Mouse (Mus musculus): Measurements from ENCODE around the gene Fam162a.
"Not testable (repeated sequence)": the region's sequence is repeated elsewhere in the genome, so short reads cannot be mapped to it uniquely, and the experiment has no call there.

The Fam162a gene

DNA sequence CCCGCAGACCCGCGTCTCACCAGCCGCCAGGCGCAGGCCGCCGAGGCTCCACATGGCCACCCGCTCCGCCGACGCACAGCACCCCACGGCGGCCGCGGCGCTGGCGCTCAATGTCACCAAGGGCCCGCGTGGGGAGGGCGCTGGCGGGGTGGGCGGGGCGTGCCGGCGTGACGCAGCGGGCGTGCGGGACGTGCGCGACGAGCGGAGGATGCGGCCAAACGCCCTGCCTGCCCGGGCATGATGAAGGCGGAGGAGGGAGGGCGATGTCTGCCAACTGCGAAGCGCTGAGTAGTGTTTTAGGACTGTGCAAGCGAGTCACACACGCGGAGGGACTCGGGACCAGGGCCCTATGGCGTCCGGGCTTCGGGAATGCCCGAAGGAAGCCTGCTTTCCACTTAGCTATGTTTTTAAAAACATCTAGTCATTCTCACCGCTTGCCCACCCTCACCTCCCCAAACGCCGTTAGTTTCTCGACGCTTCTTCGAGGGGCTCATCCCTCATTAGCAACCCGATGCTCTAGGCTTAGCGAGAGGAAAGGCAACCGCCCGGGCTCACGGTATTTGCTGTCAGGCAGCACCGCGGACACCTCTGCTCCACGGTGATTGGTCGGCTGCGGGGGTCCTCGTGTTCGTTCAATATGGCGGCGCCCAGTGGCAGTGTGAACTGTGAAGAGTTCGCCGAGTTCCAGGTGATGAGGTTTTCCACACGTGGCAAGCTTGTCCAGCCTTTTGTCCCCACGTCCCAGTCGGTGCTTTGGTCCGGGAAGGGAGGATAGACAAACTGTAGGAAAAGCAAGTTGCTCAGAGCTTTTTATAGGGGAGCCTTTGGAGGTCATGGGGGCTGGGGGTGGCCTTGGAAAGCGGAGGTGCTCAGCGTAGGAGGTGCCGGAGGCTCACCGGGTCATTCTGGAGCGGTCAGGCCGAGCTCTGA is at the start of gene Fam162a, which contains the start of gene Ccdc58:
TSS of gene Fam162a (minus strand) at position 145 of the 930 bp plus-strand sequence.
TSS of gene Ccdc58 (plus strand) at position 236 of the 930 bp plus-strand sequence.
- DNase-seq, result peak; percentile 93 to 96

DNA sequence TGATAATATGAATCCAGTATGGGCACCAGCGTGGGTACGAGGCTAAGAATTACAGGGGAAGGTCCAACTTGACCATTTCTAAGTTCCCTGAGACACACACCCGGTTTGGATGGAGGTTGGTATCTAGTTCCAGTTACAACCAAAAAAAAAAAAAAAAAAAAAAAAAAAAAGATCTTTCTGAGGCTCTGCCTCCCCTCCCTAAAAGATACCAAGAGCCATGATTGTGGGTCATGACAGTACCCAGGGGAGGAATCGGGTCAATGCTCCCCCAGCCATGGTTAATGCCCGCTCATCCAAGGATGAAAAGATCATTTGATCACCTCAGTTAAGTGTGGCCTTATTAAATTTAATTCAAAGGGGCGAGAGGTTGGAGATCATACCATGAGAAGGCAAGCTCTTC is 44.4 kb upstream of the Fam162a start:
- DNase-seq, result not testable (repeated sequence)

DNA sequence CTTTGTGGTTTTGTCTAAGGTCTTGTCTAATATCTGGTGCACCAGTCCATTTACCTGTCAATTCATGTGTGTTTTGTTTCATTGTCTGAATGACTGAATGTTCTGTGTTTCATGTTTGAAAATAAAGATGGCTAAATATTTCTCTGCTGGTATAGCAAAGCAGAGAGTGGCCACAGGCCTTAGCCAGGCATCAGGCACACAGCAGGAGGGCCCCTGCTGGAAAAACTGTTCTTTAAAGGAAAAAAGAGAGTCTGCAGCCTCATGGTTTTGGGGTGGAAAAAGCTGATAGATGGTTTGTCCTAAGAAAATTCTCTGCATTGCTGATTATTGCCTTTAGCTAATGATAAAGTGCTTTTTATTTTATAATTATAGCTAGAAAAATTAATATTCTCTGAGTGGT is 40.1 kb upstream of the Fam162a start:
- DNase-seq, result not testable (repeated sequence)

DNA sequence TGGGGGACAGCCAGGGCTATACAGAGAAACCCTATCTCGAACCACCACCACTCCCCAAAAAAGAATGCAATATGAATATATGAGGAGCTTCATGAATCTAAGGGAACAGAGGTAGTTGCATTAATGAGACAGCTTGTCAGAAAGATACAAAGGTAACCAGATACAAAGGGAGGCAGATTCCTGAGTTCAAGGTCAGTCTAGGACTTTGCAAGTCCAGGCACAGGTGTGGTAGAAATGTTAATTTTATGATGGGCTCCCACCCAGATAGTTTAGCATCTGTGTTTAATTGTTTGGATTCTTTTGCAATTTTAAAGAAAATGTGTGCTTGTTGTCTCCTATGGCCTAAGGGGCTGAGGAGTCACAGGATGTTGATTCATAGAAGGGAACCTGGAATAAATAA is 30.8 kb upstream of the Fam162a start:
- no peak for DNase-seq

DNA sequence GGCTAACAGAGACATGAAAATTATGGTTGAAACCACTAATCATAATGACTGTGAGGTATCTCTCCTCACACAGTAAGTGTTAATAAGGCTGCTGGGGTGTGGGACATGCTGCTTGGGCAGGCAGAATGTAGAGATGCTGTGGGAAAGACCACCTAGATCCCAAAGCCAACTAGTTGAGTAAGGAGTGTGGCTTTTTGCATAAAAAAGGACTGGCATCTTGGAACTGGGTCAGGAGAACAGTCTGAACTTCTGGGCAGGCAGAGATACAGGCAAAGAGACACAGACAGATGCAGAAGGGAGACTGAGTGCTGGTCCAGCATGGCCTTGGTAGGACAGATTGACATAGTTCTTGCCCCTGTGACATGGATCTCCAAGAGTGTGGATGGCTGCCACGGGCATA is 30.1 kb upstream of the Fam162a start:
- DNase-seq, result no peak

DNA sequence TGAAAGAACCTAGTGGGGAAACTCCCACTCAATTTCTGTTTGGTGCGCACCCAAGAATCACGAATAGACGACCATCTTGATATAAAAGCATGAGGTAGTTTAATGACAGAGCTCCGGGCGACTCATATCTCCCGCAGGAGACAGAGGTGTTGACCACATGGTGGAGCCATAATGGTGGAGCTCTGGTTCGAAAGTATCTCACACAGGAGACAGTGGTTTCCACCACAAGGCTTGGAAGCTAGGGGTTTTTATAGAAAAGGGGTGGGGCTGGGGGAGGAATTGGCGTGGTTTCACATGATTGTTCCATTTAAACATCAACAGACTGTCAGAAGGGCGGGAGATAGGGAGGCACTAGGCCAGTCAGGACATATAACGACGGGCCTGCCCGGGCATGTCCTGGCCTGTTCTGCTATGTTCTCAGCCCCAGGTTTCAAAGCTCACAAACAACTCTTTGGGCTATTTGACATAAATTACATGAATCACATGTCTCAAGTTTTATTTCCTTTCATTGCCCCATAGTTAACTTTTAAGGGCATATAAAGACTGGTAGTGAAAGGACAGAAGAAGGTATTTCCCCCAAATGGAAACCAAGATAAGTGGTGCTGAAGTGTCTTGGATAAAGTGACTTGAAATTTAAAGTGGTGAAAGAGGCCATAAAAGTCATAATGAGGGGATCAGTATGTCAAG is 26.6 kb upstream of the Fam162a start:
- not testable (repeated sequence) for DNase-seq

DNA sequence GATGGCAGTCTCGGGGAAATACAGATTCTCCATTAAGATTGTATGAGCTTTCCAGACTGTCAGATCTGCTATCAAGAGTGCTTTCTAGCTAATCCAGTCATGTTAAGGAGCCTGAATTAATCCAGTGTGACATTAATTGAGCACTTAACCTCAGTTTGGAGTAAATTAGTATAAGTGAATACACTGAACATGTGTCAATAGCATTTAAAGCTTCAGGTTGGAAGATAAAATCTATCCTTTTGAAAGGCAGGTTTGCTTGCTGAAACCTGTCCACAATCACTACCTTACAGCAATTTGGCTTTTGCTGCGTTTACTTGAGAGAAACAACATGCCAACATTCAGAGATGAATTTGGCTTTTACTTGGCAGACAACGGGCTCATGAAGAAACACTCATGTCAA is 22.7 kb upstream of the Fam162a start:
- no peak for DNase-seq

DNA sequence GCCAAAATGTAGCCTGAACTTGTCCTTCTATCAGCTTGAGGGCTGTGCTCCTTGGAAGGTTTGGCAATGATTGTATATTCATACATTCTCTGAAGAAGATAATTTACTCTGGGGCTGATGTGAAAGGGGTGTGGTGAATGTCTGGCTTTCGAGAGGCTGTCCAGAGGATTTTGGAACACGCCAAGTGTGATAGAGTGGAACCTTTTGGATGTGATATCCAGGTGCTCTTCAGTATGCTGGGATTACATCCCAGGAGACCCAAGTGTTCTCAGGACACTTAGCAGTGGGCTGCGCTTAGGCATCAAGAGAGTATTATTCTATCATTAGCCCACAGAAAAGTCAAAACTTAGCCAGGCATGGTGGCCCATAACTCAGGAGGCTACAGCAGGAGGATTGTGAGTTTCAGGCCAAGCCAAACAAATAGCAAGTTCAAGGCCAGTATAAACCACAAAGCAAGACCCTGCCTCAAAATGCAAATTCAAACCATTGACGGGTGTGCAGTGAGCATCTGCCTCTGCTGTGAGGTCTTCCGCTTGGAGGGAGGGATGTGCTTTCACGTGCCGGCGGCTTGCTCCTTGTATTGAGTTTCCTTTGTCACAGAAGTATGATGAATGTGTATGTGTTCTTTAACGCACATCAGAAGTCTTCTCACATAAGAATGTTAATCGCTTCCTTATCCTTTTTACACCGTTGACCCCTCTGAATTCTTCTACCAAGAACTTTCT is 19.6 kb upstream of the Fam162a start:
- no peak for DNase-seq

DNA sequence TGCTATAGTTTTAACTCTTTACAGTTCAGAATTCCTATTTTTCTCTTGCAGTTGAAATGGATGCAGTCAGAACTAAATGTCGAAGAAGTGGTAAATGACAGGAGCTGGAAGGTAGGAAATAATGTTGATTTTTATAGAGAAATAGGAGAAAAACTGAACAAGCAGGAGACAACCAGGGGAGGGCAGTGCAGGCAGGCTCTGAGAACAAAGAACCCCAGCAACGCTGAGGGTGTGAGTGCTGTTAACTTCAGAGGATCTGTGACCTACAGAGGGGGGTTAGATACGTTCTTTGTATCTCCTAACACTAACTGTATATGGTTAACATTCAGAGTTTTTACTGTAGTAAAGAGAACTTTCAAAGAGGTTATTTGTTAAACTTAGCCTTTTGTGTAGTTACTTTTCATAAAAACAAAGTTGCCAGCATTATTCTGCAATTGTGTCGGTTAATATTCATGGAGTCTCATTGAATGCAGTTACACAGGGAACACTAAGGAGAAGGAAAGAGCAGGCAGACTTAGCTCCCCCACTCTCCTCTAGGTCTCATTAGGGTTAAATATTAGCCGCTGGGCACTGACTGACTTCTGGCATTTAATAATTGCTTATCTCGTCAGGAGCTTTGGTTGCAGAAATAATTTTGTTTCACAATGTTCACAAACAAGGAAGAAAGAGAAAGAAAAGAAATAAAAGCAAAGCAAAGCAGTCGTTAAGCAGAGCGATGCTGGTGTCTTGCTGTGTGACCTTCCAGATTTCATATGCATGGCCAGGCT is 18.6 kb upstream of the Fam162a start:
- peak; percentile 37 to 62 for DNase-seq

DNA sequence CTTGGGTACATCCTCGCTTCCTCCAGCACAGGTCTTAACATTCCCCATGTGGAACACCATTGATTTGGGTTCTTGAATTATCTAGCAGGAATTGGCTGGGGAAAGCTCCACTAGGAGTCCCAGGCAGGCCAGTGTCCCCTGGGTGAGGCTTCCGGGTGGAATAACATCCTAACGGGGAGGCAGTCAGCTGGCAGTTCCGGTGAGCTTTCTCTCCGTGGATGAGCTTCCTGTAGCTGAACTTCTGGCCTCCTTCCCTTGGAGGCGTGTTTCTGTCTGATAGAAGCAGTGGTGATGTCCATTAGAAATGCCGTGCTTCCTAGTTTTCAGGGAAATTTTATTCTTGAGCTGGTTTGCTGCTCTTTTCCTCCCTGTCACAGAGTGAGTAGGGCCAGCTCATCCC is 17.7 kb upstream of the Fam162a start:
- peak; percentile 49 to 60 for DNase-seq

DNA sequence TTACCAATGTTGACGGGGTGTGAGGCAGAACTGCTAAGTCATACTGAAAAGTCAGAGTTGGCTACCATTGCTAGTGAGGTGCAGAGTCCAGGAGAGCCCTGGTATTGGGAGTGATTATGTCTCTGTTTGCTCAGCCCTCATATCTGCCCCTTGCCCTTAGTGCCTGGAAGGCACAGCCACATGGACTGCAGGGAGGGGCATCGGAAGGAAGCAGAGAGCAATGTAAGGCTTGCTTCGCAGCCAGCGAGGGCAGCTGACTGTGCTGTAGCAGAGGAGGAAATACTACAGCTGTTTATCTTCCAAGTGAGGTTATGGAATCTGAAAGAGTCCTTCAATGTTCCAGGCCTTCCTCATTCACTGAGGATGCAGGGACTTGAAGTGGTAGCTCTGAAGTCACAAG is 16.5 kb upstream of the Fam162a start:
- DNase-seq, result peak; percentile 48 to 50

DNA sequence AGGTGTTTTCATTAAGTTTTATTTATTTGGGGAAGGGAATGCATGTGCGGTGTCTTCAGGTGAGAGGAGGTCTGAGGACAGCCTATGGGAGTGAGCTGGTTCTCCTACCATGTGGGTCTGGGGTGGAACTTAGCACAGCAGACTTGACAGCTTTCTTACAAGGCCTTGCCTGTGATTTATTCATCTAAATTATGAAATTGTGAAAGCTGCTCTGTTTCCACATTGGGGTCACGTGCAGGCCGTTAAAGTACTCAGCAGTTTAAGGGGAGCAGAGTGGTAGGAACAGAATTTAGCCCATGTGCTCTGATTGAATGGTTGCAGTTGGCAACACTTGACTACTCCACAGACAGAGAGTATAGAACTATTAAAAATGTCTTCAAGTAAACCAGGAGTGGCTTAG is 8.5 kb upstream of the Fam162a start:
- DNase-seq, result no peak

DNA sequence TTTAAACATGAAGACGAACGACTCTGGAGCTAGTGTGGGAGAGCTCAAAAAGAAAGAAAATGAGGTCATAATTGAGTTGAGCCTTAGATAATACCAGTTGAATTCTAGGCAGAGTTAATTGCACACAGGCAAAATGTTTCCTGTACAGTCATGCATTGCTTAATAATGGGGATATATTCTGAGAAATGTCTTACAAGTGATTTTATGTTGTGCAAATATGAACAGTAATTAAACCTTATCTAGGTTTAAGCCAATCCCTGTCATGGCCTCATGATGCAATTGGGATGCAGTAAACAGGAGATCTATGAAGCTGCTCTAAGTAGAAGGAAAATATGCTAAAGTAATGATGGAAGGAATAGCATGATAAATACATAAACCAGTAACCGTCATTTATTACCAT is 3.4 kb upstream of the Fam162a start:
- DNase-seq, result no peak

DNA sequence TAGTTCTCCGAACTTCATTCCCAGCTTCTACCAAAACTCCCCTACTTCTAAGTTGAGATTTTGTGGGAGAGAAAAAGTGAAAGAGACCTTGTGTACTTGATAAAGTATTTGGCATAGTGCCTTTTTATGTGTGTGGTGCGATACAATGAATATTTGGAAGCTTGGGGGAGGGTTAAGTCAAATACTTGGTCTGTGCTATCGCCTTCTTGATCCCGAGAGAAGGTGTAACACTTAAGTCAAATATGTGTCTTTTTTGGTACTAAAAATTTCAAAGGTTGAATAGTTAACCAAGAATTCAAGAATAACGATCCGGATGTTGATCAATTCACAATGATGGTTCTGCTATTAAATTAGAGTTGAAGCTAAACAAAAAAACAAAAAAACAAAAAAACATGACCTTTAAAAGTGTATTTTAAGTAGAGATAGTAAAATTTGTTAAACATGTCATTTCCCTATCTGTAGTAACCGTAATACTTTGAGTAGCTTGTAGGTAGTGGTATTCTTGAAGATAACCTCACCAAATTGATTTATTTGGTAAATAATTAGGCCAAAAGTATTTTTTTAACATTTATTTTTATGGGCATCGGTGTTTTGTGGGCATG is 1.1 kb upstream of the Fam162a start:
- DNase-seq, result no peak

DNA sequence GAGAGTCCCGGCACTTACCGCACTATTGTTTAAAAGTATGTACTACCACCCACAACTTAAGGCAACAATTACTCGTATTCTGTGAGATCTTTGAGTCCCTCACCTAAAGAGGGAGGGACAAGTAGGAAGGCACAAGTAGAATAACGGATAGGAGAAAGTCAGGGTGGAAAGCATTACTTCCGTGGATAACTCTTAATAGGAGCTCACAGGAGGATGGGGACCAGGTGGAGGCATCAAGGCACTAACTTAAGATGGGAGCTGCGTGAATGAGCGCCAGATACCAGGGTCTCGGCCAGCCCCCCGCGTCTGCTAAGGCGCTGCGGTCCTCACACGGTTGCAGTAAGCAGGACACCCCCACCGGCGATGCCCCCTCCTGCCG is 334 bp downstream of the Fam162a start:
- no peak for DNase-seq

DNA sequence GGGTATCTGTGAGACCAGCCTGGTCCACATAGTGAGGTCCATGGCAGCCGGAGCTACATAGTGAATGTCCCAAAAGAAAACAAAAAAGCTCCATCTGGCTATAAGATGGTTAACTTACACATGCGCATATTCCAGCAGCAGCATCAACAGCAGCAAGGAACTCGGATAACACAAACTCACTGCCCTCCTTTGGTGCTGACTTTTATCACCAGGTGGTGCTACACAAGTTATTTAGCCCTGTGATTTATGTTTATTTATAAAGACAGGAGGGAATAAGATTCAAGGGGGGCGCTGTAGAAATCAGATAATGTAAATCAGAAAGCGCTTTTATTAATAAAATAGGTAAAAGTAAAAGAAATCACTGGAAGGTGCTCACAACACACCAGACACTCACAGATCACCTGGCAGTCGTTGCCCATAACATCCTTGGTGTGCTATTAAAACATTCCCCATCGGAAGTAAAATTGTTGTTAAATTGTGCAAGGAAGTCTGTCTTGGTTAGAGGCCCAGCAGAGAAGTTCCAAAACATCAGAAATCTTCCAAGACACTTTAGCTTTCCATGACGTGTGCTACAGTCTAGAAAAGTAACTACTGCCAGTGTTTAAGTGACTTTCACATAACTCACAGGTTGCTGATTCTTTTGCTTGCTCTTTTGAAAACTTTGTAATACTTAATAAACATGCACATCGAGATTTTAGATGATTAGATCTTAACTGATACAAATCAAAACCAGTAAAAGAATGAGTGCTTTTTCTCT is 1.4 kb downstream of the Fam162a start:
- no peak for DNase-seq

DNA sequence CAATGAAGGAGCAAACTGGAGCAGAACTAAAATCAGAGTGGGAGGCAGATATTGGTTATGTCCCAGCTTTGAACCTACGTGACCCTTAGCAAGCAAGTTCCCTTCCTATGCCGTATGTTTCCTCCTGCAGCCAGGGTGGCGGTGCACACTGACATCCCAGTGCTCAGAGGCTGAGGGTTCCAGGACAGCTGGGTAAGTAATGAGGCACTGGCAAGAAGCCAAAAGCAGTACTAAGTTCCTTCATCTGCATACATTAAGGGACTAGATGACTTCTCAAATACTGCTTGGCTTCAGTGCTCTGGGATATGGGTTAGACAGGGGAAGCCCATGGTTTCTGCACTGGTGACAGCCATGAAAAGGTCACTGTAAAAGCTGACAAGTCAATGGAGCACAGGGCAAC is 3.0 kb downstream of the Fam162a start:
- no peak for DNase-seq

DNA sequence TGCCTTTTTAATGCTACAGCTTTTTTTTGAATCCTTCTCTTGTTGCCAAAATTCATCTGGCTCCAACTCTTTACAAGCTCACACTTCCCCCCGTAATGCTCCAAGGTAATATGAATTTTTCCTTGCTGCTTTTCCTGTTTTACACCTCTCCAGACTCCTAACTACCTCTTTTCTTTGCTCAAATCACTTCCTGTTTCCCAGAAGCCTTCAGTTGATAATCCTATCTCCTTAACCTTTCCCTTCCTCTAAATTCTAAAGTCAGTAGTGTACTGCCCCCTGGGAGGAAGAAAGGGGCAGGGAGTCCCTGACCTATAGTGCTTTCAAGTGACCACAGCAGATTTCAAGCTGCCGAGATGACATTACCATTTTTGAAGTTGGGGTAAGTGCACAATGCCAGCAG is 3.7 kb downstream of the Fam162a start:
- no peak for DNase-seq

DNA sequence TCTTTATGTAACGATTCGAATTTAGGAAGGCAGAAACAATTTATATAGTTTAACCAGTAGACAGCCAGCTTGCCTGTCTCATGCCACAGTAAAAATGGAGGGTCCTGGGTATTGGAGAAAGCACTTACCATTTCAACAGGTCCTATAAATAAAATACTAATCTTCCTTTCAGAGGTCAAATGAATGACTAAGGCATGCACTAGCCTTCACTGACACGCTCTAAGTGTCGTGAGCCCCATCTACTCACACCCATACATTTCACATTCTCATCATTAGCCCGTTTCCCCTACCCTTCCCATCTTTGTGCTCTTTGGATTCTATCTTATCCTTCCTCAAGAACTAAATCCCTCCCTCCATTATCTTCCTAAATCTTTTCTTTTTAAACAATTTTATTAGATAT is 6.5 kb downstream of the Fam162a start:
- no peak for DNase-seq

DNA sequence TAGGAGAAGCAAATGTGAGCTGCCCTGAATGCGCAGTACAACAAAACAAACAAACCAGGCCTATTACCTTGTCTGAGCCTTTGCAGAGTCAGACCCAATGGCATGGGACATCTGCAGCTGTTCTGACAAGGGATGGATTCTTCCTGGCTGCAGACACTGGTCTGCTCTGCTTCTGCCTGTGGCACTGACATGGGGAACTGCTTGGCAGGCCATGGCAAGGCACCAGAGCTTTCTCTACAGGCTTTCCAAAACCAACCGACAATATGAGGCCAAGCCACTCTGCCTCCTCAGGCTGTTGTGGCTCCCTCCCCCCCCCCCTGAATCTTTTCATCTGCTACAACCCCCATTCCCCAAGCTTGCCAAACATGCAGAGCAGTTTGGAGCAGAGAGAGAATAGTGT is 8.1 kb downstream of the Fam162a start:
- no peak for DNase-seq

DNA sequence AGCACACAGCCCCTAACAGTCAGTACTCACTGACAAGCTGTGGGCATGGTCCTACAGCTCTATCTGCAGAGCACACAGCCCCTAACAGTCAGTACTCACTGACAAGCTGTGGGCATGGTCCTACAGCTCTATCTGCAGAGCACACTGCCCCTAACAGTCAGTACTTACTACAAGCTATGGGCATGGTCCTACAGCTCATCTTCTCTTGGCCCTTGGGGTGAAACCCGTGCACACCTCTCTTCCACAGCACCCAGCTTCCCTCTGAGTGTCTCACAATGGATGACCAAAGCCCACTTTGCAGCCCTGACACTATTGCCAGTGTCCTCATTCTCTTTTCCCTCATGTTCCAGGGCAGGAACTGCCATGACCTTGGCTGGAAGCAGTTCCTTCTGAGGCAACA is 8.9 kb downstream of the Fam162a start:
- not testable (repeated sequence) for DNase-seq
